8 mouse cellular contexts compared by ENCODE assay signal in the genomic region with DNA sequence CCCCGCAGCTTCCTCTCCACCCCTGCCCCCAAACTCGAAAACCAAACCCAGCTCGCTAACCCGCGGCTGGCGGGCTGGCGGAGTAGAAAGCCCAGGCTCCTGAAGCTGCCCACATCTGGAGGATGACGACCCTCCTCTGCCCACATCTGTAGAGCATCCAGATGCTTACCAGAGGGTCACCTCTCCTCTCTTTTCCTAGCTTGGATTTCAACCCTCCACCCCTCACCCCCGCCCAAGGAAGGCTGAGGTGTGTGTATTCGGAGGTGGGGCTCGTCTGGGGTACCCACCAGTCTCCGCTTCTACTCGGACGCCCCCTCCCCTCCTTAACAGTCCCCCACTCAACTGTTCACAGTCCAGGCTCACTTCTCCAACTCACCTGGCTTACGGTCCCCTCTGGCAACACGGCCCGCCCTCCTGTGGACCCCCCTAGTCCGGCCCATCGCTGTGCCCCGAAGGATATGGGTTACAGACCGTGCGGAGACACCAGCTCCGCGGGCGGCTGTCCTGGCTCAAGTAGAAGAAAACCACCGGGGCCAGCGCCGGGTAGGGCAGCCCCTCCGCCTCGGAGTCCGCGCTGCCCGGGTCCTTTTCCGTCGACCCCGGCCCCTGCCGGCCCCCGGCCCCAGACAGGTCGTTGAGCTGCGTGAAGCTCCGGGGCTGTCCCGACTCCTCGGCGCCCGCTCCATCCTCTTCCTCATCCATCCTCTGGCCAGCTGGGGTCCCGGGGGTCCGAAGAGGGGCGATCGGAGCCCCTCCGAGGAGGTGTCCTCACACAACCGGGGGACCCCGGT. TPM values are rescaled to one million over a fixed set of nuclear protein-coding genes. Genes with fewer than 3 reads are reported as not detected.
DNase-seq lines count a peak whose midpoint lies in the region; ATAC-seq and TF ChIP-seq lines count a peak whose summit lies in the region.

No protein-coding gene starts in this region.

- H3K4me2 ChIP-seq in hindbrain, embryonic 12.5 days (replicated peaks) = peak overlapping the region; percentile 97
- H3K4me2 ChIP-seq in midbrain, embryonic 16.5 days (ENCODE audit: low read length) = peak overlapping the region; percentile 82

- H3K36me3 ChIP-seq in hindbrain, embryonic 12.5 days = no peaks in the 10 kb centered on the region
- no peaks in the 10 kb centered on the region for H3K36me3 ChIP-seq in midbrain, embryonic 16.5 days (ENCODE audit: control insufficient read depth, insufficient read depth, low read length)

- peak overlapping the region; percentile 79 for H3K4me3 ChIP-seq in cerebellum, adult 2 months (replicated peaks; ENCODE audit: insufficient read depth, low read depth, low read length)
- peak overlapping the region; percentile 88 for H3K4me3 ChIP-seq in hindbrain, embryonic 12.5 days
- H3K4me3 ChIP-seq in midbrain, embryonic 16.5 days (ENCODE audit: low read depth, low read length) = peak overlapping the region; percentile 77

- WGBS in cerebellum, adult 2 months = 3% methylated on average over 51 of the region's 52 CpGs
- WGBS in hindbrain, embryonic 12.5 days = under 1% methylated on average over 52 of the region's 52 CpGs
- under 1% methylated on average over 40 of the region's 52 CpGs for WGBS in midbrain, embryonic 16.5 days

- H3K4me1 ChIP-seq in cerebellum, adult 2 months (ENCODE audit: control insufficient read depth, insufficient read depth, low read length) = peaks cover 23% of the 10 kb centered on the region
- peaks cover 73% of the 10 kb centered on the region for H3K4me1 ChIP-seq in hindbrain, embryonic 12.5 days
- H3K4me1 ChIP-seq in midbrain, embryonic 16.5 days (ENCODE audit: control insufficient read depth, insufficient read depth, low read length) = peaks cover 46% of the 10 kb centered on the region

- peak overlapping the region; percentile 95 for H3K9ac ChIP-seq in hindbrain, embryonic 12.5 days
- H3K9ac ChIP-seq in midbrain, embryonic 16.5 days (ENCODE audit: low read depth, low read length) = peak overlapping the region; percentile 96

- DNase-seq in cerebellum, adult 2 months = peak in 1 of 2 experiments; percentile 50
- DNase-seq in retina, postnatal 1 day = peak; percentile 33
- no peak for DNase-seq in retina, embryonic 14.5 days (ENCODE audit: low spot score)
- no peak for DNase-seq in spleen, adult 12 weeks (ENCODE audit: low spot score)
- DNase-seq in urinary bladder, postnatal 14 days (ENCODE audit: low spot score) = no peak

- no peak for TF ChIP-seq CTCF in cerebellum, adult 2 months (IDR thresholded peaks at IDR 0.05; ENCODE audit: borderline replicate concordance, insufficient read depth, low read depth, low read length)

- no peak overlapping the region for H3K27ac ChIP-seq in cerebellum, adult 2 months (ENCODE audit: insufficient read depth, low read length)
- peak overlapping the region; percentile 80 for H3K27ac ChIP-seq in hindbrain, embryonic 12.5 days
- H3K27ac ChIP-seq in midbrain, embryonic 16.5 days (ENCODE audit: low read length) = peak overlapping the region; percentile 84

- TF ChIP-seq POLR2A in cerebellum, adult 2 months (IDR thresholded peaks at IDR 0.05; ENCODE audit: borderline replicate concordance, insufficient read depth, low read length) = no peak

- H3K9me3 ChIP-seq in hindbrain, embryonic 12.5 days (replicated peaks) = no peaks in the 10 kb centered on the region
- no peaks in the 10 kb centered on the region for H3K9me3 ChIP-seq in midbrain, embryonic 16.5 days (replicated peaks; ENCODE audit: control insufficient read depth, low read length, poor library complexity, severe bottlenecking)

- no peak for ATAC-seq in cerebellum, adult (ENCODE audit: insufficient number of reproducible peaks, low FRiP score, low TSS enrichment)
- 0 out of 2 replicates have a peak, but pooled peaks have one; percentile 0 for ATAC-seq in hindbrain, embryonic 12.5 days (ENCODE audit: low FRiP score)
- no peak for ATAC-seq in midbrain, embryonic 16.5 days

- H3K27me3 ChIP-seq in cerebellum, adult 2 months (ENCODE audit: control insufficient read depth, insufficient read depth, low read length) = no peaks in the 10 kb centered on the region; the same call in 1 of the 2 replicates
- peaks cover 43% of the 10 kb centered on the region for H3K27me3 ChIP-seq in hindbrain, embryonic 12.5 days
- no peaks in the 10 kb centered on the region for H3K27me3 ChIP-seq in midbrain, embryonic 16.5 days (ENCODE audit: control insufficient read depth, insufficient read depth, low read depth, low read length)

RNA-seq across cellular contexts. Expression of gene Cacna1g, which starts 0.9 kb away (rescaled TPM):
- polyA plus RNA-seq in cerebellum, adult 2 months (2012; rRNA removed) = 199 and 248 TPM in 2 replicates
- 19.1 and 21.4 TPM in 2 replicates for polyA plus RNA-seq in hindbrain, embryonic 12.5 days (2016; fragmentation: Nextera tagmentation; extraction: Ambion mirVana)
- polyA plus RNA-seq in midbrain, embryonic 16.5 days (2015; fragmentation: Nextera tagmentation; extraction: Ambion mirVana) = 18.4 and 21.2 TPM in 2 replicates

RNA-seq across cellular contexts. Expression of gene Spata20, which starts 12.9 kb away (rescaled TPM):
- polyA plus RNA-seq in cerebellum, adult 2 months (2012; rRNA removed) = 1.5 and 1.9 TPM in 2 replicates
- polyA plus RNA-seq in hindbrain, embryonic 12.5 days (2016; fragmentation: Nextera tagmentation; extraction: Ambion mirVana) = 0.08 TPM in 1 of 2 replicates, not detected in the other
- 0.43 and 0.66 TPM in 2 replicates for polyA plus RNA-seq in midbrain, embryonic 16.5 days (2015; fragmentation: Nextera tagmentation; extraction: Ambion mirVana)

RNA-seq across cellular contexts. Expression of gene Epn3, which starts 26.7 kb away (rescaled TPM):
- 31.1 and 35.9 TPM in 2 replicates for polyA plus RNA-seq in cerebellum, adult 2 months (2012; rRNA removed)
- 1.7 and 2.5 TPM in 2 replicates for polyA plus RNA-seq in hindbrain, embryonic 12.5 days (2016; fragmentation: Nextera tagmentation; extraction: Ambion mirVana)
- polyA plus RNA-seq in midbrain, embryonic 16.5 days (2015; fragmentation: Nextera tagmentation; extraction: Ambion mirVana) = 0.43 and 0.57 TPM in 2 replicates

RNA-seq across cellular contexts. Expression of gene Mycbpap, which starts 48.4 kb away (rescaled TPM):
- 3.6 and 4.9 TPM in 2 replicates for polyA plus RNA-seq in cerebellum, adult 2 months (2012; rRNA removed)
- 4.2 and 5.2 TPM in 2 replicates for polyA plus RNA-seq in hindbrain, embryonic 12.5 days (2016; fragmentation: Nextera tagmentation; extraction: Ambion mirVana)
- 4.9 and 5.6 TPM in 2 replicates for polyA plus RNA-seq in midbrain, embryonic 16.5 days (2015; fragmentation: Nextera tagmentation; extraction: Ambion mirVana)
